11 mouse cellular contexts compared by ENCODE assay signal in genomic region chr10:111669658-111670057, GRCm38 (mm10).
DNase-seq lines count a peak whose midpoint lies in the region; ATAC-seq and TF ChIP-seq lines count a peak whose summit lies in the region.
"Had no signal": no experiment of that assay in that cellular context is flagged by ENCODE, and none has a peak within 500 bp of the region (broad histone marks: within the 10 kb centered on the region; RNA-seq: fewer than 3 reads in every experiment).

No protein-coding gene starts in this region.

- peak overlapping the region; percentile 74 for H3K27ac ChIP-seq in hindbrain, embryonic 10.5 days
- H3K27ac ChIP-seq in hindbrain, embryonic 13.5 days: no peak overlapping the region
- no peak overlapping the region for H3K27ac ChIP-seq in kidney, adult 2 months (ENCODE audit: insufficient read depth, low read depth, low read length)

- peak; percentile 65 for DNase-seq in hindbrain, embryonic 10.5 days (ENCODE audit: low spot score)
- DNase-seq in embryo, embryonic 10 days (ENCODE audit: low spot score): peak; percentile 79
- peak; percentile 41 for DNase-seq in kidney, adult 2 months
- DNase-seq in lung, postnatal 10 days: peak; percentile 64
- no peak for DNase-seq in cerebellum, adult 9-10 months
- DNase-seq in thymus, postnatal 4 days: no peak
- DNase-seq: gastrocnemius, postnatal 10 days had no signal

- H3K9ac ChIP-seq in hindbrain, embryonic 13.5 days: no peak overlapping the region
- H3K9ac ChIP-seq: stomach, embryonic 15.5 days had no signal

- TF ChIP-seq POLR2A in kidney, adult 2 months (IDR thresholded peaks at IDR 0.05; ENCODE audit: low read depth, low read length): no peak

- H3K4me3 ChIP-seq in hindbrain, embryonic 10.5 days: no peak overlapping the region
- H3K4me3 ChIP-seq in hindbrain, embryonic 13.5 days: no peak overlapping the region
- H3K4me3 ChIP-seq in kidney, adult 2 months (ENCODE audit: insufficient read depth, low read depth, low read length): no peak overlapping the region
- H3K4me3 ChIP-seq: stomach, embryonic 15.5 days had no signal

- ATAC-seq in hindbrain, embryonic 13.5 days (ENCODE audit: low FRiP score): no peak; the same call in 1 of the 2 replicates
- no peak for ATAC-seq in frontal cortex, adult (ENCODE audit: low TSS enrichment)
- ATAC-seq: CD4-positive, CD25-positive, alpha-beta regulatory T cell, adult 4 months had no signal

- no peak for TF ChIP-seq CTCF in kidney, adult 2 months (conservative IDR thresholded peaks at IDR 0.05; ENCODE audit: insufficient read depth, insufficient read length, low read depth, low read length)

- H3K4me2 ChIP-seq in hindbrain, embryonic 13.5 days: no peak overlapping the region
- H3K4me2 ChIP-seq: stomach, embryonic 15.5 days had no signal

- H3K9me3 ChIP-seq in hindbrain, embryonic 10.5 days: no peaks in the 10 kb centered on the region
- no peaks in the 10 kb centered on the region for H3K9me3 ChIP-seq in hindbrain, embryonic 13.5 days
- H3K9me3 ChIP-seq: stomach, embryonic 15.5 days had no signal

- peaks cover 25% of the 10 kb centered on the region; the same call in 1 of the 2 replicates for H3K27me3 ChIP-seq in hindbrain, embryonic 10.5 days (ENCODE audit: insufficient read depth, poor library complexity, severe bottlenecking)
- H3K27me3 ChIP-seq in hindbrain, embryonic 13.5 days: no peaks in the 10 kb centered on the region
- H3K27me3 ChIP-seq in kidney, adult 2 months (replicated peaks; ENCODE audit: control insufficient read depth, insufficient read depth, low read length): no peaks in the 10 kb centered on the region
- H3K27me3 ChIP-seq: stomach, embryonic 15.5 days had no signal

- 45% methylated on average over 6 of the region's 6 CpGs for WGBS in hindbrain, embryonic 10.5 days
- WGBS in hindbrain, embryonic 13.5 days: 33% methylated on average over 6 of the region's 6 CpGs
- 67% methylated on average over 6 of the region's 6 CpGs for WGBS in kidney, adult 2 months

- H3K4me1 ChIP-seq in hindbrain, embryonic 10.5 days (replicated peaks): peaks cover 47% of the 10 kb centered on the region
- H3K4me1 ChIP-seq in hindbrain, embryonic 13.5 days (replicated peaks): peaks cover 6% of the 10 kb centered on the region; the same call in 1 of the 2 replicates
- H3K4me1 ChIP-seq in kidney, adult 2 months (ENCODE audit: control insufficient read depth, insufficient read depth, low read length): no peaks in the 10 kb centered on the region

- H3K36me3 ChIP-seq in hindbrain, embryonic 10.5 days: no peaks in the 10 kb centered on the region
- H3K36me3 ChIP-seq in hindbrain, embryonic 13.5 days: no peaks in the 10 kb centered on the region
- no peaks in the 10 kb centered on the region for H3K36me3 ChIP-seq in kidney, adult 2 months (ENCODE audit: control insufficient read depth, insufficient read depth, low read length)
- H3K36me3 ChIP-seq: stomach, embryonic 15.5 days had no signal

Comparison
In these comparisons a context has a peak if more than half of its experiments do, and no peak if none do; other contexts are left out.
1. DNase-seq: peak in hindbrain, embryonic 10.5 days (single experiment), embryo, embryonic 10 days (single experiment), kidney, adult 2 months (single experiment) and lung, postnatal 10 days (single experiment); none in cerebellum, adult 9-10 months (single experiment) and thymus, postnatal 4 days (single experiment).